Mouse (Mus musculus) gastrocnemius, adult 8-10 months (tissue): ENCODE measurements around the gene Slc27a5. TPM values are rescaled to one million over a fixed set of nuclear protein-coding genes. Genes with fewer than 3 reads are reported as not detected.
A peak's percentile ranks its signal among the peaks of the same experiment; 100 is the strongest.

Experiments
- DNase-seq, 2 experiments: peaks; one replicate each; pipeline ENCODE4 v3.0.0; 2022; ENCODE audit warnings: low spot score in 2 of 2
- total RNA-seq, 4 experiments: library from RNA; stranded (reverse); gene quantifications; 2 replicates each; pipeline ENCODE4 v1.2.4; 2022

Slc27a5 gene
- under 1 TPM in 1 of 4 experiments, not detected in 3; 0.16 TPM for total RNA-seq

DNA sequence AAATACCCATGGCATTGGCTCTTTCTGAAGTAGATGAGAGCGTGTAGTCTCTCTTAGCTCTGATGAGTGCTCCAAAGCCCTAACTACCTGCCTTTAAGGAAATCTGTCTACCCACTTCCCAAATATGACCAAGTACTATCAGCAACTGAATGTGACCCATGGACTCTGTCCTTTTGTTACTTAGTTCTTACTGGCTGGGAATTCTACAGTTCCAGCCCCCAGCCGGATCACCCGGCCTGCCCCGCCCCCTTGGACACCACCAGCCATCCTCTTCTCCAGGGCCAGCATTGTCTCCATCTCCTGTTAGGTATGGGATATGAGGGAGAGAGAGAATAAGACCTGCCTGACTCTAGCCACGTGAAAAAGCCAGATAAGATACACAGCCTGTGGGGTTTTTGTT is at the start of gene Slc27a5:
Gene Slc27a5 (minus strand): TSS at position 140 of the 400 bp plus-strand sequence.
- no peak for DNase-seq

DNA sequence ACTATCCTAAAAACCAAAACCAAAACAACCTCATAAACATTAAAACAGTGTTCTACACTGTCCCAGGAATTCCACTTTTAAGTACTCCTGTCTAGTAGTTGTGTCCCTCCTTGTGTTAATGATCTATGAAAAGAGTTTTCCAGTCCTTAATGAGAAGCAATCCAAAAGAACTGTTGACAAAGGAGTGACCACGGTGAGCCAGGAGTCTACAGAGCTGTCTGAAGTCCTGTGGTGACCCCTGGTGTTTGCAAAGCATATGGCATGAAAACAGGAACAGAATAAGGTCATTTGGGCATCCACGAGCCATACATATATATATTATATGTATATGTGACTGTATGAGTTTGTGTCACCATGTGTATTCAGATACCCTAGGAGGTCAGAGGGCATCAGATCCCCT is 48.1 kb upstream of the Slc27a5 start:
- no peak for DNase-seq

DNA sequence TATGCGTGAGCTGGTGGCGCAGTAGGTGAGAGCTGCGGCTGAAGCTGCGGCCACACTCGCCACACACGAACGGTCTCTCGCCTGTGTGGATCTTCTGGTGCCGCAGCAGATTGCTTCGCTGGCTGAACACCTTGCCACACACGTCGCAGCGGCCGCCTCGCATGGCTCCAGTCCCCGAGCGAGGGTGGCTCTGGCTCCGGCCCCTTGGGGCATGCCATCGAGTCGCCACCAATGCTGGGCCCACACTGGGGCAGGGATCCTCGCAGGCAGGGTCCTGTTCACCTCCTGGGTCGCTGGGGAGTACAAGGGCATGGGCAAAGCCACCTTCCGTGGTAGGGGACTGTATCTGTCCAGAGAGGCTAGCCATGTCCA is 46.2 kb upstream of the Slc27a5 start:
- no peak for DNase-seq

DNA sequence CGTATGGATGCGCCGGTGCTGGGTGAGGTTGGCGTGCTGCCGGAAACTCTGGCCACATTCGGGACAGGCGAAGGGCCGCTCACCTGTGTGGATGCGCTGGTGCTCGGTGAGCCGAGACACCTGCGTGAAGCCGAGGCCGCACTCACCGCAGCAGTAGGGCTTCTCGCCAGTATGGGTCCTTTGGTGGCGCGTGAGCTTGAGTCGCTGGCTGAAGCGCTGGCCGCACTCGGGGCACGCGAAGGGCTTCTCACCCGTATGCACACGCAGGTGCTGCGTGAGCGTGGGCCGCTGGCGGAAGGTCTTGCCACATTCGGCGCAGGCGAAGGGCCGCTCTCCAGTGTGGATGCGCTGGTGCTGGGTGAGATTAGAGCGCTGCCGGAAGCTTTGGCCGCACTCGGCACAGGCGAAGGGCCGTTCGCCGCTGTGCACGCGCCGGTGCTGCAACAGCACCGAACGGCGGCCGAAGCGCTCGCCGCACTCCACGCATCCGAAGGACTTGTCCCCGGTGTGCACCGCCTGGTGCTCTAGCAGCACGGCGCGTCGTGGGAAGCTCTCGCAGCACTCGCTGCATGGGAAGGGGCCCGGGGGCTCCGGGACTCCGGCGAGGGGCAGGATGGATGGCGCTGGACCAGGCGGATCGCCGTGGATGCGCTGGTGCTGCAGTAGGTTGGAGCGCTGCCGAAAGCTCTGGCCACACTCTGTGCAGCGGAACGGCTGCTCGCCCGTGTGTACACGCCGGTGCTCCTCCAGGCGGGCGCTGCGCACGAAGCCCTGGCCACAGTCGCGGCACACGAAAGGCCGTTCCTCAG is 45.7 kb upstream of the Slc27a5 start:
- no peak for DNase-seq

DNA sequence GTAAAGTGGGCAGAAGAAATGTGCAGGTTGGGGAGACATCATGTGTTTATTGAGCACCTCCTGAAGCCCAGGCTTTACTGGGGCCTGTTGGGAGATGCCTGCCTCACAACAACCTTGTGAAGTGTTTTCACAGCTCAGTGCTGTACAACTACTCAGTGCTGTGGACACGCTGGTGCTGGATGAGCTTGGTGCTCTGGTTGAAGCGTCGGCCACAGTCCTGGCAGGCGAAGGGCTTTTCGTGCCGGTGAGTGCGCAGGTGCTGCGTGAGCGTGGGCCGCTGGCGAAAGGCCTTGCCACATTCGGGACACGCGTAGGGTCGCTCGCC is 45.1 kb upstream of the Slc27a5 start:
- no peak for DNase-seq

DNA sequence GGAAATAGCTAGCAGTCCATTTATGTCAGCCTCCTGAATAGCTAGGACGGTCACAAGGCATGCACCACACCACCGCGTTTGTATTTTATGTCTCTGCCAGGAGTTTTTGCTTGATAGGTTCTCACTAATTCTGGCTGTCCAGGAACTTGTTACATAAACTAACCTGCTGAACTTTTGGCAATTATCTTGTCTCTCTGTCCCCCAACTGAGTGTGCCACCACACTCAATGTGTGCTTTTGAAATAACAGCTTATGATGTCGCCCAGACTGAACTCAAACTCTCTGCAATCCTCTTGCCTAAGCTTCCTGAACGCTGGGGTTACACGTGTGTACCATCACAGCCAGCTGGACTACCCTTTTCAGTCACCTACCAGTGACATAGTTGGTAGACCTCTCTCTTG is 44.5 kb upstream of the Slc27a5 start:
- DNase-seq: no peak

DNA sequence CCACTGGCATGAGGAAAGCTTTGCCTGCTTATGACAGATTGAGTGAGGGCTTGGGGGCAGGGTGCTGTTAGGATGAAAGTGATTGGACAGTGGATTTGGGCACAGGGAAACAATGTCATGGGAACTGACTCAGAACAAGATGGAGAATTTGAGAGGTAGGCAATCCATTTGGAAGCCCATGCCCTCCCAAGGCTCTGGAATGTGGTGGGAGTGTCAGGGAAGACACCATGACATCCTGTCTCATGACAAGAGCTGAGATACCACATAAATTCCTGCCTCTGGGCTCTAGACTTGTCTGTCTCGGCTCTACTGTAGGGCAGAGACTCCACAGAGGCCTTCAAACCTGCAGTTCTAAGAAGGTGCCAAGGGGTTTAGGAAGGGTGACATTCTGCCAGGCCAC is 43.3 kb upstream of the Slc27a5 start:
- DNase-seq: no peak

DNA sequence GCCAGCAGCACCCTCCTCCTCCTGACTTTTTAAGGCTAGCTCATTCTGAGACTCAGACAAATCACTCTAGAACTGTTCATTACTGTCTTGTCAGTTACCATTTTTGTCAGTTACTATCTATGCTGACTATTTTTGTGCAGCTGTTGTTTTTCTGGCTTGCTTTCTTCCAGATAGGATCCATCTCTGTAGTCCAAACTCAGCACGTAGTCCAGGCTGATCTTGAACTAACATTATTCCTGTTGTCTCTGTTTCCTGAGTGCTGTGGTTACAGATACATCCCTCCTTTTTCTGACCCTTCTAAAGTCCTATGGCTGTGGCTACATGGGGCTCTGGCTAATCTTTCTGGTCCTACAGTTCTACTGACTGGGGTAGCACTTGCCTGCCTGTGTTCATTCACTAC is 41.2 kb upstream of the Slc27a5 start:
- DNase-seq: no peak

DNA sequence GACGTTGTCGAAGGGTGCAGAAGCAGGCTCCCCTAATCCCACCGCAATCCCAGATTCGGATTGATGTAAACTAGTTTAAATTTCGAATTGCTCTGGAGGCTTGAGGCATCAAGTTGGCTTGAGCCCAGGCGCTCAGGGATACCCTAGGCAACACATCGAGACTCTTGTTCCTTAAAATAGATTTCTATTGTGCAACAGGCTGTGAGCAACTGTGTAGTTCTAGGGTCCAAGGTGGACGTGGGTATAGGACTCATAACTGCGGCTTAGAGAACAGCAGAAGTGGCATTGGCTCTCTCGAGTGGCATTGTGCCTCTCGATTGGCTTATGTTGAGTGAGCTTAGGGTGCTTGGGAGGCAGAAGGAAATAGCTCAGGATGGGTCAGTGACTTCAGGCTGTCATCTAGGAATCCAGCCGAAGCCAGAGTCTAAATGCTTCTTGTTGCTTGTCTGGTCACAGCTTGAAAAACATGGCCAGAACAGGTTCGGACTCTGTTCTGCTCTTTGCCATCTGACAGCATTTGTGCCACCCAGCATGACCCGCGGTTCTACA is 40.7 kb upstream of the Slc27a5 start:
- no peak for DNase-seq

DNA sequence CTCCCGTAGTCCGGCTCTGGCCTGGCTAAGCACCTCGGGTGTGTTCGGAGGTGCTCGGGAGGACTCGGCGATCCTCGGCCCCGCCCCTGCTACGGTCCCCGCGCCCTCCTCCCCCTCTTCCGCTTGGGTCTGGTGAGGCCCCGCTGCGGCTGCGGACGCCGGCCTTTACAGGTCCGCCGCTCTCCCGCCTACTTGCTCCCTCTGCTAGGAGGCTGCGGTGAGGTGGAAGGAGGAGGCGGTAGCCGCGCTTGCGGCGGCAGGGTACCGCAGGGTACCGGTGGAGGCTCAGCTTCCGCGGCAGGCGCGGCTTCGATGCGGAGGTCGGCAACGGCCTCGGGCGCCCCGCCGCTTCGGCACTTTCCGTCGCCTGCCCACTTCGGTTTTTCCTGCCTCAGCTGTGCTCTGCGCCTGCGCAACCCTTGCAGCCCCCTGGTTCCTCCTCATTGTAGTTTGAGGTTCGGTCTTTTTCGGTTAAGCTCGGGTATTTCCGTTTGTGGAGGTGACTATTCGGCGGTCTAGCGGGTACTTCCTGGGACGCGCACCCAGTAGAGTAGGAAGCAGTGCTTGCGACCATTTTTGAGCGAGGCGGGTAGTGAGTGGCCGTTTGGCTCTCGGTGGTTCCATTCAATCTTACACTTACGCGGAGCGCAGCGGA is 40.0 kb upstream of the Slc27a5 start, which contains the start of gene Ube2m:
Gene Ube2m (minus strand): TSS at position 375 of the 655 bp plus-strand sequence.
- peak; percentile 96 to 97 for DNase-seq

DNA sequence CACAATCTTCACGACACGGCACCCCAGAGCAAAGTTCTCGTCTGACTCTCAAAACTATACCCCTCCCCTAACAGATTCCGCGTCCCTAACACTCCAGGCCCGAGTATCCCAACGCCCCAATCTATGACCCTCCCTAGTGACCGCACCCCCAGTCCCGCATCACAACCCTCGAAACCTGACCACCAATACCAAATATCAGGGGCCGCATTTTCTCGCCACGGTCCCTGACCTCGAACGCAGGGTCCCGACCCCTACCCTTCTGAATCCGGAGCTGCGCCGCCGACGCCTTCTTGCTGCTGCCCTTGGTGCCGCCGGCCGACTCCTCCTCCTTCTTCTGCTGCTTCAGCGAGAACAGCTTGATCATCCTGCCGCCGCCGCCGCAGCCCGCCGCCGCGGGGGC is 39.4 kb upstream of the Slc27a5 start:
- DNase-seq: no peak

DNA sequence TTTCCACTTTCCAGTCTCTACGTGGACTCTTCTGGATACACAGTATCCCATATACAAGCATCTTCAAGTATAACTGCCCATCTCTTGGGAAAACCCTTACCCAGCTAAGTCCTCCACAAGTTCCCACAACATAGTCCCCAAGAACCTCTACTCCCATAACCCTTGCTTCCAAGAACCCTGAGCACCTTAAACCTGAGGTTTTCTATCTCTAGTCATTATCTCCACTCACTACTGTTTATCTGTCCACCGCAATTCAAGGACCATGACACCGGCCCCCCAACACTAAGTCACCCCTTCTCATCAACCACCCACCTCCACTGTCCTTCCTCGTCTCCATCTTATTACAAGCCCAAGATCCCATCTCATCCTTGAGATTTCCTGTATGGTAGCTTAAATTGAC is 38.8 kb upstream of the Slc27a5 start:
- DNase-seq: no peak

DNA sequence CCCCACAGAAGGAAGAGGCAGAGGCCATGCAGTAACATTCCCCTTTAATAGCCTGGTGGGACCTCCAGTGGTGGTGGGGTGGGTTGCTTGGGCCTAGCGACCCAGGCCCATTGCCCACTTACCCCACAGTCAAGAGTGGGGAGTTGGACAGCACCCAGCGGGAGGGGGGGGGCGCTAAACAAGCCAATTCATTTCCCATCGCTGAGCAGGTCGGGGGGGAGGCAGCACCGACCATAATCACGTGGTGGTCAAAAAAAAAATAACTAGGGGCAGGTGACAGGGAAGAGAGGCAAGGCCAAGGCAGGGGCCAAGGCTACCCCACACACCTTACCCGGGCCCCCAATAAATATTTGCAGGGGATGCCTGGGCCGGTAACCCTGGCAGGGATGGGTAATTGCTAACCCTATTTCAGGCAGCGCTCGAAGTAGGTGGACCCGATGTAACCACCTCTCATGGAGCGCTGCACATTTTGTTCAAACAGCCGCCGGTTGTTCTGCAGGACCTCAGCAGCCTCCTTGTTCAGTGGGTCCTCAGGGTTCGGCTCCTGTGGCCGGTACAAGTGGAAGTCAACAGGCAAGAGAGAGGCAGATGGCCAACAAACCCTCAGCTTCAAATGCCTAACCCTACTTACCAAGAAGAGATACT is 37.3 kb upstream of the Slc27a5 start:
- no peak for DNase-seq

DNA sequence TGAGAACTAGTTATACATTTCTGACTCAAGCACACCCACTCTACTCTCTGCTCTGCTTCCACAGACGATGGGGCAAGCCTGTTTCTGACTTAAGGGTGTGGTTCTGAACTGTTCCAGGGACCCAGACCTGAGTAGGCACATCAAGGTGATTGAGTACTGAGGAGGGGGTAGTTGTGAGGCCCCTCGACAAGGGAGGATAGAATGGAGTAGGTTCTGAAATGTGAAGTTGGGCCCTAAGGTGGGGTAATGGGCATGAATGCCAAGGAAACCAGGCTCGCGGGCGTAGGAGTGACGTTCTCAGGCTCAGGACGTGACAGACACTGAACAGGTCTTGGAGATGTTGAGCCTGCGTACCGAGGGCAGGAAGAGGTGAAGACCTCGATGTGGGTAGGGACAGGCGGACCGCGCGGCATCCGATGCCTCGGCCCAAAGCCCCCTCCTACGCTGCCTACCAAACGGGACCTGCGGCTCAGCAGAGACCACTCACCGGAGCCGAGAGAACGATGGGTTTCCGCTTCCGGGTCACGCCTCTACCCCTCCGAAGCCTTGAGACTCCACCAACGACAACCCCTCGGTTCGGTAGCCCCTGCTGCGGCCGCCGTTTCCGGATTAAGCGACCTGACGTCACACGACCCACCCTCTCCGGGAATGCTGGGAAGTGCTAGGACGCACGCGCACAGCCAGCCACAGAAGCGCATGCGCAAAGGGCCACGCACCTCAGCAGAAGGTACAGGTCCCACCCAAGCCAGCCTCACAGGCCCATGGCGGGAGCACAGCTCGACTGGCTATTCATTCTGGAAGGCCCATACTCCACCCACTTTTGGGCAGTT is 36.4 kb upstream of the Slc27a5 start, which contains the start of gene Chmp2a:
Gene Chmp2a (minus strand): TSS at position 660 of the 830 bp plus-strand sequence.
- DNase-seq: peak; percentile 89 to 94

DNA sequence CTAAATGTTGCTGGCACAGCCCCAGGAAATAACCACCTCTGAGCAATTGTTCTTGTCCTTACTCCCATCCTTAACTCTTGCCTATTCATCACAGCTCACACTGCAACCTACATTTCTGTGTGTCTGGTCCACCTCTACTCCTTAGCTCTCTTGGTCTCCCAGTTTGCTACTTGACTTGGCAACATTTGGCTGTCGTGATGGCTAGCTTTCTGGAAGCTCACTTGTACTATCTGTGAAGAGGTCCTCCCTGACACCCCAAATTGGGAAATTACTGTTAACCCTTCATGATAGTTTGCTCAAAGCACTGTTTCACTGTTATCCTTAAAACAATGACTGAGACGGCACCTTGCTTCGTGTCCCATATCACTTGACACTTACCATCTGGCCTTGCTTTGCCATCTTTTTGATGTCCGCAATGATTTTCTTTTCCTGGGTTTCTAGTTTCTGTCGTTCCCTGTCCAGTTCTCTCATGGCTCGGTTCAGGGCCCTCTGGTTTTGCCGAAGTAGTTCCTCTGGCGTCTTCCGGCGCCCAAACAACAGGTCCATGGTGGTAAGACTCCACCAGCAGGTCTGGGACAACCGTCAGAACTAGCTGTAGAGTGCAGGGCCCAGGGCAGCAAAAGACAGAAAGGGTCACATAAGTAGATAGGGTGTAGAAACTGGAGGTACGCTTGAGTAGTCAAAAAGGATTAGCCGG is 35.6 kb upstream of the Slc27a5 start:
- DNase-seq: no peak

DNA sequence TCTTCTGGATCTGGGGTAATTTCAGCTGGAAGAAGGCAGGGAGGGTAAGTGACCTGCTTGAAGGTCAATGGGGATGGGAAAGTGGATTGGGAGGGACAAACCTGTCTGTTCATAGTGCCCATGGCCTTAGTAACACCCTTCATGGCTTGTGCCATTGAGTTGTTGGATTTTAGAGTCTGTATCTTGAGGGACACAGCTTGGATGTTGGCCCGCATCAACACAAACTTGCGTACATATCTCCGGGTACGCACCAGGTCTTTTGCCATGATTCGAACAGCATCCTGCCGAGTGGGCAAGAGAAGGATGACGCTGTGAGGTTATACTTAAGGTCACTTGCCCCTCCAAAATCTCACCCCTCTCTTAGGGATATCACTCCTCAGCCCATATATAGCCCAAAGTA is 34.5 kb upstream of the Slc27a5 start:
- DNase-seq: no peak

DNA sequence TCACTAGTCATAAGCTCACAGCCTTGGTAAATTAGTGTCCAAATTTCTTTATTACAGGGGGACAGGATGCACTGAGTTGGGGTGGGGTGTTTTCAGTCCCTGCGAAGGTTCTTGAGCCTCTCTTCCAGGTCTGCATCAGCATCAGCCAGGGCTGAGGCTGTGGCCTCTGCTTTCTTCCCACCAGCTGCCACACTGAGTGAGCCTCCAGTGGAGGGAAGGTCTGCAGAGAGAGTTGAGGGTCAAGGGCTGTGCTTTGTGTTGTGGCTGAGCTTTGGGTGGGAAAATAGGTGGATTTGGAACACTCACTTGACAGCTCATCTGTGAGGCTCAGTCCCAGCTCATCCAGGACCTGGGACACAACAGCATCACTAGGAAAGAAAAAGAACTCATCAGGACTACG is 34.0 kb upstream of the Slc27a5 start:
- no peak for DNase-seq

DNA sequence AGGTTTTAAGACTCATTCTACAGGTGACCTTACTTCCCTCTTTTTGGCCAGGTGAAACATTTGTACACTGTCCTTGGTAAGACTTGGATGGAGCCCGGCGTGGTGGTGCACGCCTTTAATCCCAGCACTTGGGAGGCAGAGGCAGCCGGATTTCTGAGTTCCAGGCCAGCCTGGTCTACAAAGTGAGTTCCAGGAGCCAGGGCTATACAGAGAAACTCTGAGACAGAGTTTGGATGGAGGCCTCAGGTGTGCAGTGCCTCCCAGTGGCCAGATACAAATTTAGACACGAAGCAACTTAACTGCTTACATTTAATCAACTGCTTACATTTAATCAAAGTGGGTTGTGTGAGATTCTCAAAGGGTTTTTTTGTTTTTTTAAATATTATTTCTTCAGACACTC is 33.1 kb upstream of the Slc27a5 start:
- no peak for DNase-seq

DNA sequence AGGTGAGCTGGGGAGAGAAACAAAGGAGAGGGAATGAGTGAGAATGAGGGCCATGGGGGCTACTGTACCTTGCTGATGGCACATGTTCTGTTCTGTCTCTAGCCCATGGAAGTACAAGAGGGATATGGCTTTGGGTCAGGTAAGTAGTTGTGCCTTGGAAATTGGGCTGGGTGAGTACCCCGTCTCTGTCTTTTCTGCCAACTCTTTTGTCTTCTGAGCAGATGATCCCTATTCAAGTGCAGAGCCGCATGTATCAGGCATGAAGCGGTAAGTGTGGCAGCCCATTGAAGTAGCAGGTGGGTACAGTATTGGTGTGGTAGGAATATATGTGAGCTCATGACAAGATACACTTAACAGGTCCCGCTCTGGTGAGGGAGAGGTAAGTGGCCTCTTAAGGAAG is 31.0 kb upstream of the Slc27a5 start:
- no peak for DNase-seq

DNA sequence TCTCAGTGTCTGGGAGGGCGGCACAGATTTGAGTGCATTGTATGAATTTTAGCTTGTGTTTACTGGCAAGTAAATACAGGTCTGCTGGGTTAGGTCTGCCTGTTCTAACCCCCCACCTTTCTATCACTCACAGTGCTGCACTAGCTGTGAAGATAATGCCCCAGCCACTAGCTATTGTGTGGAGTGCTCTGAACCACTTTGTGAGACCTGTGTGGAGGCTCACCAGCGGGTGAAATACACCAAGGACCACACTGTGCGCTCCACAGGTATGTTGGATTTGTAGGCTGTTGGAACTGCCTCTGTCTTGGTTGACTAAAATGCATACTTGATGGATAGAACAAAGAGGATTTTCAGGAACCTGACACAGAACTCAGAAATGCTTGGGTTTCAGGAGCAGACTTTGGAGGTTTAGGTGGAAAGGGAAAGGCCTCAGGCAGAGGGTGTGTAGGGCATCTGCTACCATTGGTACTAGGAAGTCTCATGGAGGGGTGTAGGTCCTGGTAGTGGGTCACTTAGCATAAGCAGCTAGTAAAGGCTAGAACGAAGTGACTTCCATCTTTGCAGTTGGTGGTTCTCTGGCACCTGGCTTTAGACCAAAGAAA is 27.6 kb upstream of the Slc27a5 start:
- DNase-seq: no peak
